Mouse (Mus musculus) skeletal muscle tissue, postnatal 0 days (tissue): ENCODE results near the gene Hip1r. TPM values are rescaled to one million over a fixed set of nuclear protein-coding genes. Genes with fewer than 3 reads are reported as not detected.

Experiments
- microRNA-seq, 2 experiments: library from miRNA; unstranded; fragments of <30 nt; microRNA quantifications; one replicate each; pipeline ENCODE4; 2016
- polyA plus RNA-seq: library from polyadenylated mRNA; unstranded; fragments of >200 nt; fragmentation: Nextera tagmentation; extraction: Ambion mirVana; gene quantifications from 2 replicates; pipeline ENCODE4 v1.2.1, GENCODE M21; 2015

Hip1r gene
- 1.5 and 1.8 TPM in 2 replicates for polyA plus RNA-seq

DNA sequence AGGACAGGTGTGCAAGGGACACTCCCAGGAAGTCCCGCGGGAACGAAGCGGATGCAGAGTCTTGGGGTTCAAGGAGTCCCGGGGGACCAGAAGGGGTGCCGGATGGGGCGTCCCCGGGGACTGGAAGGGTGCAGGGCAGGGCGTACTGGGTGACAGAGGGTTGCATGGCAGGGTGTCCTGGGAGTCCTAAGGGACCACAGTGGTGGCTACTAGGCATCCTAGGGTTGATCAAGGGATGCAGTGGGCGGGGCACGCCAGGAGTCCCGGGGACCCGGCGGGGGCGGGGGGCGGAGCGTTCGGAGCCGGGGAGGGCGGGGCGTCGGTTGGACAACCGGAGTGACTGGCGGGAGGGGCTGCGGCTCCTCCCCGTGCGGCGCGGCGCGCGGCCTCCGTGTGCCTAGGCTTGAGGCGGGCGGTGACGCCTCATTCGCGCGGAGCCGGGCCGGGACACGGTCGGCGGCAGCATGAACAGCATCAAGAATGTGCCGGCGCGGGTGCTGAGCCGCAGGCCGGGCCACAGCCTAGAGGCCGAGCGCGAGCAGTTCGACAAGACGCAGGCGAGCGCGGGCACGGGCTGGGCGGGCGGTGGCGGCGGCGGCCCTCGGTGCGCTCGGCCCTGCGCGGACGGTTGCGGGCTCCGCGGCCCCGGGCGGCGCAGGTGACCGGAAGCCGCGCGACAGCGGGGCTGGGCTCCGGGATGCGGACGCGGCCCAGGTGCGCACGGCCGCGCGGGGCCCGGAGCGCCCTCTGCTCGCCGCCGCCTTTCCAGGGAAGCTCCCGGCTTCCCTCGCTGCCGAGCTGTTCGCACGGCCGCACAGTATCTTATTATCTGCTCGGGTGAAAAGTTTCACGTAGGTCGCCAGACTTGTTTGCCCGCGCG is at the start of gene Hip1r:
Gene Hip1r (plus strand): TSS at position 330 of the 880 bp plus-strand sequence.

DNA sequence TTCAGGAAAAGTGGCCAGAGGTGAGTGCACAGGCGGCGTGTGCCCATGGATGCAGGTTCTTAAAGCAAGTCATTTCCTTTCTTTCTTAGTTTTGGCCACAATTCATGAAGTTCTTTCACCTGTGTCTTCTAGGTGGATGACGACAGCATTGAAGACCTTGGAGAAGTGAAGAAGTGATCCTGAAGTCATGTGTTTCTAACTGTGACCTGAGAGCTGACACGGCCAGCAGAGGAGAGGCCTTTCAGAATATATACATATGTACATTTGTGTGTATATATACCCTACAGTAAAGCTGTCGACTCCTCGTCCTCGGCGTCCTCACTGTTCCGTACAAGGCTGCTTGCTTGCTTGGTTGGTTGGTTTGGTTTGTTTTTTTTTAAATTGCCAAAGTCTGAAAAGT is 46.3 kb upstream of the Hip1r start, which contains the start of gene Gm43518:
Gene Gm43518 (plus strand): TSS at position 301 of the 400 bp plus-strand sequence.

DNA sequence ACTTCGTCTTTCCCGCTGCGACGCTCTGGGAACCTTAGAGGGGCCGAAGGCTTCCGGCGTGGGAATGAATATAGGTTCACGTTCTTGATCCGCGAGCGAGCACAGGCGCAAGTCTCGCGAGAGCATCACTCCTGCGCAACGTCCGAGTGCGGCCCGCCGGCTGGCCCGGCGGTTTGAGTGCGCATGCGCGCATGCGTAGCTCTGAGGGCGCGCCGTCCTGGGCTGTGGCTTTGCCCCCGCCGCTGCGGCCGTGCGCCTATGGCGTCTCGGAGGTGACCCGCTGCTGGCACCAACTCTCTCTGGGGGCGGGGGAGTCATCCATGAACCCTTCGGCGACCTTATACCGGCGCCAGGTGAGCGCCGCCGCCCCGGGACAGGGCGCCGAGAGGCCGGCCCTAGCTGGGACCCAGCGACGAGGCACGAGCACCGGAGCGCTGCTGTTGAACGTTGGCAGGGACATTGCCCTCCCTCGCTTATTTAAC is 42.9 kb upstream of the Hip1r start, which contains the start of gene Ccdc62:
Gene Ccdc62 (plus strand): TSS at position 172 of the 482 bp plus-strand sequence.

DNA sequence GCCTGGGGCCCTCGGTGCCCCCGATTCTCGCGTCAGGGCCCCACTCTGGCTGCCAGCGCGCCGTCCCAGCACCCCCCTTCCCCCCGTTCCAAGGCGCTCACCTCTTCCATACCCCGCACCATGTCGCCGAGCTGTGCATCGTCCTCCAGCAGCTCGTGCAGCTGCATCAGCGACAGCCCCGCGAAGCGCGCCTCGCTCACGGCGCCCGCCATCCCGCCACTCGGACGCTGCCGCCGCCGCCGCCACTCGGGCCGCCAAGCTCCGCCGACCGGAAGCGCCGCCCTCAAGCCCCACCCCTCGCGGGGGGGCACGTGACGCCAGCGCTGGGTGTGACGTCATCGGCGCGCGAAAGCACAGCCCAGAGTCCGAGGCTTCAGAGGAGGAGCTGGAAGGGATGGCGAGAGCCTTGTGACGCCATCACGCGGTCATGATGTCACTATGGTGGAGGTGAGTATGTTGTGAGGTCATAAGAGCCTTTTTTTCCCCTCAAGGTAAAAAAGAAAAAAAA is 58.6 kb downstream of the Hip1r start, which contains the start of gene Vps37b:
Gene Vps37b (minus strand): TSS at position 270 of the 508 bp plus-strand sequence.

Small RNA genes lying within 50 kb of the gene (microRNA-seq; reads per million reads assigned to microRNA genes)
- gene Mir7032: 0 to 0.42 reads per million in 2 experiments

Other genes starting within 250 kb of the Hip1r start
- gene Rsrc2, start 224.2 kb upstream of the Hip1r start, polyA plus RNA-seq: 71.3 and 79.7 TPM in 2 replicates
- gene Kntc1, start 223.9 kb upstream of the Hip1r start, polyA plus RNA-seq: 4.9 and 6.2 TPM in 2 replicates
- gene Hcar2, start 108.1 kb upstream of the Hip1r start, polyA plus RNA-seq: 2.0 and 14.0 TPM in 2 replicates
- 0.99 and 6.7 TPM in 2 replicates for gene Hcar1, start 93.6 kb upstream of the Hip1r start, polyA plus RNA-seq
- 102 and 133 TPM in 2 replicates for gene Denr, start 66.5 kb upstream of the Hip1r start, polyA plus RNA-seq
- gene Gm43518, start 46.2 kb upstream of the Hip1r start, polyA plus RNA-seq: 0.66 and 1.0 TPM in 2 replicates
- gene Ccdc62, start 42.9 kb upstream of the Hip1r start, polyA plus RNA-seq: 5.2 and 5.5 TPM in 2 replicates
- gene Vps37b, start 58.6 kb downstream of the Hip1r start, polyA plus RNA-seq: 19.5 and 20.9 TPM in 2 replicates
- gene Abcb9, start 122.2 kb downstream of the Hip1r start, polyA plus RNA-seq: 2.9 and 3.6 TPM in 2 replicates
- 11.4 and 13.7 TPM in 2 replicates for gene Ogfod2, start 138.7 kb downstream of the Hip1r start, polyA plus RNA-seq
- gene Arl6ip4, start 142.5 kb downstream of the Hip1r start, polyA plus RNA-seq: 80.7 and 91.8 TPM in 2 replicates